Mouse (Mus musculus) lung, postnatal 36 days (tissue): Measurements from ENCODE around the gene Gspt1.
A peak's percentile ranks its signal among the peaks of the same experiment; 100 is the strongest.
"Not testable (repeated sequence)": the region's sequence is repeated elsewhere in the genome, so short reads cannot be mapped to it uniquely, and the experiment has no call there.

Source experiments
- DNase-seq: peaks from one replicate; pipeline ENCODE4 v3.0.0; 2022; ENCODE audit warnings: mixed read lengths

Gene Gspt1

GRCm38 (mm10) chr16:11253898-11254722 is at the start of gene Gspt1:
Gene Gspt1 (minus strand): TSS chr16:11254325.
- DNase-seq = peak; percentile 99

- no peak for DNase-seq
Measured at GRCm38 (mm10) chr16:11303741-11304140, 49.6 kb upstream of the Gspt1 start.

- peak; percentile 12 for DNase-seq
Measured at GRCm38 (mm10) chr16:11297700-11298099, 43.6 kb upstream of the Gspt1 start.

DNA sequence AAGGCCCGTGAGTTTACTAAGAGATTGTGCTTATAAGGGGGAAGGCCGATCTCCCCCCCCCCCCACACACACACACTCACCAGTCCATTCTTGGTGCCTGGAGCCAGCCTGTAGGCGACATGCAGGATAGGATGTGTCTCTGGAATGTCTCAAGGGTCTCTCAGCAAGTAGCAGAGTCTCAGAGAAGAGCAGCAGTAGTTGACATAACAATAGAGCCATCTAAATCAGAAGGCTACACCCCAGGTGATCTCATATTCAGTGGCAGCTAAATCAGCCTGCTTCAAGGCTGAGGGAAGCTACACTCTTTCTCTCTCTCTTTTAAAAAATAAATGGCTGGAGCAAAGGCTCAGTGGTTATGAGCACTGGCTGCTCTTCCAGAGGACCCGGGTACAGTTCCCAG is 41.5 kb upstream of the Gspt1 start:
- not testable (repeated sequence) for DNase-seq

DNA sequence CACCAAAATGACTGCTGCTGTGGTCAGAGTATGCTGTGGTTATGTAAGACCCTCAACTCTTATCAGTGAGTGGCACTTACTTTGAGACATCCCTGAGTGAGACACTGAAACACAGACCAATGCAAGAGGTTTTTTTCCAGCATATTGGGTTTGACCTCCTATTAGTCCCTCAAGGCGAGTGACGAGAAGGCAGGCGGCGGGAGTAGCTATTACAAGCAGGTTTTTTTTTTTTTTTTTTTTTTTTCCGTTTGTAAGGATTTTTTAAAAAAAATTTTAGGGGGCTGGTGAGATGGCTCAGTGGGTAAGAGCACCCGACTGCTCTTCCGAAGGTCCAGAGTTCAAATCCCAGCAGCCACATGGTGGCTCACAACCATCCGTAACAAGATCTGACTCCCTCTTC is 34.7 kb upstream of the Gspt1 start:
- not testable (repeated sequence) for DNase-seq

DNA sequence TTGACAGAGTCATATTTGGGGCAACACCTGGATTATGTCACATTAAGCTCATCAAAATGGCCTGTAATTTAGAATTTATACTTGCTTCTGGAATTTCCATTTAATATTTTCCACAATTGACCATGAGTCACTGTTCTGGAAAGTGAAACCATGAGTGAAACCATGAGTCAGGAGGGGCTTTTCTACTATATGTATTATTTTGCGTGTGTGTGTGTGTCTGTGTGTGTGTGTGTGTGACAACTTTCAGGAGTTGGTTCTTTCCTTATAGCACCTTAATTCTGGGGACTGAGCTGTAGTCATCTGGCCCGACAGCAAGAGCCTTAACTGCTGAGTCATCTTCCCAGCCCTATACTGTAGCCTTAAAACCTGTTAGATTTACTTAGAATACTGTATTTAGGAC is 31.8 kb upstream of the Gspt1 start:
- no peak for DNase-seq

GRCm38 (mm10) chr16:11284881-11285280 is 30.8 kb upstream of the Gspt1 start:
- DNase-seq = no peak

DNA sequence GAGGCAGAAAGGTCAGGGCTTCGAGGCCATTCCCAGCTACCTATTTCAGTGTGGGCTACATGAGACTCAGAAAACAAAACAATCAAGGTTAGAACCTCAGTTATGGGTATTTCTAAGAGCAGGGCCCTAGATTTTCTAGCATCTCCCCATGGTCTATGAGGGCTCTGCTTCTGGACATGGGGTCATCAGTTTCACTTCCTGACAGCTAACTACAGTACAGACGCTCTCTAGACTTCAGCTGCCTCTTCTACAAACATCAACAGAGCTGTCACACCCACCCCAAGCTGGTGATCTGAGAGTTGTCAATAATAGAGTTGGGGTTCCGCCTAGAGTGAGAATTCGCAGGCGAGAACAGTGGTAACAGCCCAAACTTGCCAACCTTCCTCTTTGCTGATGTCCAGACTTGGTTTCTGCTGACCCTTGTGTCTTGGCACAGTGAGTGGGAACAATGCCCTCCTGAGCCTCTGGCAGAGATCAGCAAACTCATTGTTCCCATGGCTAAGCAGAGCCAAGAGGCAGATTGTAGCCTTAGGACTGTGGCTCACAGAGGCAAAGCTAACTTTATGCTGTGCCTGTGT is 28.6 kb upstream of the Gspt1 start:
- DNase-seq = no peak

DNA sequence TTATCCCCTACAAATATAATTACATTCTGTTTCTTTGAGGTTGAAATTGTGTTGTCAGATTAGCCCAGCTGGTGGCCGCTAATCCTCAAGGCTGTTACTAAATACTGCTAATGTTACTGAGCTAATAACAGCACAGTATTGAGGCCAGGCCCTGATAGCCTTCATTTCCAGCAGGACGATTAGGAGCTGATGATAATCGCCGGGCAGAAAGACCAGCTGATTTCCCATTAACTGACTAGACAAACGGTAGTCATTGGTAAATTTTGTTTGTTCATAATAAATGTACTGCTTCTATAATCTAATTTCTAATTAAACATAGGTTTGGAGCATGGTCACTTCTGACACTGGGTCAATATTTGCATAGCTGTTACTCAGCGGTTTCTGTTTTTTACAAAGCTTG is 24.7 kb upstream of the Gspt1 start:
- no peak for DNase-seq

- DNase-seq = no peak
Measured at GRCm38 (mm10) chr16:11276888-11277287, 22.8 kb upstream of the Gspt1 start.

DNA sequence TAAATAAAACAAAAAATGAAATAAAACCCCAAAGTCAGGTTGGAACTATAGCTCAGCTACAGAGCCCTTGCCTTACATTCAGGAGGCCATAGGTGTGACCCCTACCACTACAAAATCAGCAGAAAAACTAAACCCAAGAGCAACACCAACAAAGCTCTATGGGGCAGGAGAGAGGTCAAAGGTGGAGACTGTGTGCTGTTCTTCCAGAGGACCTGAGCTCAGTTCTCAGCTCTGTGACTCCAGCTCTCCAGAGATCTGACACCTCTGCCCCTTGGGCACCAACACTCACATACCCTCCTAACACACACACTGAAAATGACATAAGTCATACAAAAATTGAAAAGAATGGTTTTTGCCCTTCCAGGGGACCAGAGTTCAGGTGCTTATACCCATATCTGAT is 16.9 kb upstream of the Gspt1 start:
- DNase-seq = no peak

DNA sequence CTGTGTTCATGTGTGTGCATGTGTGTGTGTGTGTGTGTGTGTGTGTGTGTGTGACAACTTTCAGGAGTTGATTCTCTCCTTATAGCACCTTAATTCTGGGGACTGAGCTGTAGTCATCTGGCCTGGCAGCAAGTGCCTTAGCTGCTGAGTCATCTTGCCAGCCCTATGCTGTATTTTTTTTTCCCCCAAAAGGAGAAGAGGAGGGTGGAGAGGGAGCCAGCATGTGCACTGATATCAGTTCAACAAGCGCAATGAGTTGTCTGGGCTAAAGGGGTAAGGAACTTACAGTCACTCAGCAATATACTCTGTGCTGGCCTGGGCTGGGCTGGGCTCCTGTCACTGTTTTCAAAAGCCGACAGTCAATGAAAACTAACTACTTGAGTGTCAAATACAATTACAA is 16.5 kb upstream of the Gspt1 start:
- no peak for DNase-seq

GRCm38 (mm10) chr16:11269808-11270207 is 15.7 kb upstream of the Gspt1 start:
- DNase-seq = peak; percentile 18

GRCm38 (mm10) chr16:11266556-11266955 is 12.4 kb upstream of the Gspt1 start:
- no peak for DNase-seq

GRCm38 (mm10) chr16:11263266-11263665 is 9.1 kb upstream of the Gspt1 start:
- peak; percentile 40 for DNase-seq

GRCm38 (mm10) chr16:11254723-11255164 is 619 bp upstream of the Gspt1 start:
- no peak for DNase-seq

- peak; percentile 30 for DNase-seq
Measured at GRCm38 (mm10) chr16:11253065-11253831, 877 bp downstream of the Gspt1 start.

DNA sequence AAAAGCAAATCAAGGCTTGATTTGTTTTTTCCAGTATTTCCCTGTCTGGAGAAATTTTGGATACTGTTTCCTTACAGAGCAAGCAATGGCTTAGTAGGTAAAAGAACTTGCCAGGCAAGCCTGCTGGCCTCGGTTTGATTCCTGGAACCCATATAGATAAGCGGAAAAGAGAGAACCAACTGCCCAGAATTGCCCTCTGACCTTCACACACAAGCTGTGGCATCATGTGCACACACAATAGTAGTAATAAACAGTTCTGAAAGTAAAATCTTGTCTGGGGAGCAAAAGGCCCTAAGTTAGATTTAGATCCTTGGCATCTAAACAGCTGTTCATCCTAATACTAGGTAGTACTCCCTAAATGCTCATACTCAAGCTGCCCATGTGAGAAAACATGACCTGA is 6.3 kb downstream of the Gspt1 start:
- DNase-seq = peak; percentile 2

- no peak for DNase-seq
Measured at GRCm38 (mm10) chr16:11245767-11246166, 8.4 kb downstream of the Gspt1 start.

- no peak for DNase-seq
Measured at GRCm38 (mm10) chr16:11242401-11242800, 11.7 kb downstream of the Gspt1 start.

DNA sequence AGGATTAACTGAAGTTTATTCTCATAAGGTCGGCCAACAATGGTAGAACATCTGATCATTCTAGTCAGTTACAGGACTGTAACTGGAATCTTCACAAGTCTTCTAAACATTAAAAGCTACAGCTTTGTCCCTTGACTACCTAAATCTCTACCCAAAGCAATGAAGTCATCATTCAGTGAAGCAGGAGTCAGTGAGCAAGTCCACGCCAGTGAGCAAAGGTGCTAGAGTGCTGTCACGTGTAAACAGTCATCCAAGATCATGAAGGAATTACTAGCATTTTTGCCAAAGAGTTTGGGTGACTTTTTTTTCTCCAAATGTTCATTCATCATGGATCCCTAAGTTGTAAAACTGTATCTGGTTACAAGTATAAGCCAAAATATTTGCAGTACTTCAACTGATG is 36.3 kb downstream of the Gspt1 start:
- DNase-seq = no peak

- no peak for DNase-seq
Measured at GRCm38 (mm10) chr16:11203600-11204390, 50.3 kb downstream of the Gspt1 start.
